Mouse (Mus musculus) layer of hippocampus, adult 18-20 months (tissue): ENCODE results near the gene Traf1. TPM values are rescaled to one million over a fixed set of nuclear protein-coding genes. Genes with fewer than 3 reads are reported as not detected.

Source experiments
- DNase-seq, 2 experiments: peaks; one replicate each; pipeline ENCODE4 v3.0.0; 2022; ENCODE audit warnings: low spot score in 2 of 2
- long read RNA-seq: library from polyadenylated mRNA; stranded (forward); transcript quantifications from one replicate; pipeline ENCODE4 v2.0.0, GENCODE M21; 2021
- total RNA-seq, 2 experiments: library from RNA; stranded (reverse); gene quantifications; 2 replicates each; pipeline ENCODE4 v1.2.3; 2021

Traf1 gene
- total RNA-seq: 1 to 10 TPM; 4.5 to 6.2 TPM
- long read RNA-seq, partial matches to known transcripts: 0 of 1 reads
- long read RNA-seq, other reads (novel, unspliced or antisense): 1 of 1 reads

DNA sequence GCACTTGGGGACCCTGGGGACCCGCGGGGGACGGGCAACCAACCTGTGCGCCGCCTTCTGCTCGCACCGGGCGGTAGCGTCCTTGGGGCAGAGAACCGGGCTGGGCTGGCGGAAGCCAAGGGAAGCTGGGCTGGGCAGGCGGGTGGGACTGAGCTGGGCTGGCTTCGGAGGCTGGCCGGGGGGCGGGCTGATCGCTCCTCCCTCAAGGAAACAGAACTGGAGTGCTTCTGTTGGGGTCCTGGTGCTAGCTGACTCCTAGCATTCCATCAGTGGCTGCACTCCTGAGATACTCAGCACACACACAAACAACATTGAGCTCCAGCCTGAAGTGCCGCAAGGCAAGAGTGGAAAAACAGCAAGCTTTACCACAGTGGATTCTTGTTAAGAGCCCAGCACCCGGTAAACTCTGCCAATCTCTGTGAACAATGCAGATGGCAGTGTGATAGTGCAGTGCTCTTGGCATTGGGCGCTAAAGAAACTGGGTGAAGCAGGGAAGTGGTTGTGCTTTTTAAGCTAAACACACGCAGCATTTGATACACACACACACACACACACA lies at the start of gene Traf1:
Traf1 (minus strand) TSS at position 292 of the 556 bp plus-strand sequence.
- DNase-seq: no peak

GRCm38 (mm10) chr2:34998956-34999355 lies 37.4 kb upstream of the Traf1 start:
- DNase-seq: peak; percentile 2 to 20

GRCm38 (mm10) chr2:34996506-34996905 lies 34.9 kb upstream of the Traf1 start:
- no peak for DNase-seq

GRCm38 (mm10) chr2:34993696-34994356 lies 32.3 kb upstream of the Traf1 start:
- DNase-seq: no peak

DNA sequence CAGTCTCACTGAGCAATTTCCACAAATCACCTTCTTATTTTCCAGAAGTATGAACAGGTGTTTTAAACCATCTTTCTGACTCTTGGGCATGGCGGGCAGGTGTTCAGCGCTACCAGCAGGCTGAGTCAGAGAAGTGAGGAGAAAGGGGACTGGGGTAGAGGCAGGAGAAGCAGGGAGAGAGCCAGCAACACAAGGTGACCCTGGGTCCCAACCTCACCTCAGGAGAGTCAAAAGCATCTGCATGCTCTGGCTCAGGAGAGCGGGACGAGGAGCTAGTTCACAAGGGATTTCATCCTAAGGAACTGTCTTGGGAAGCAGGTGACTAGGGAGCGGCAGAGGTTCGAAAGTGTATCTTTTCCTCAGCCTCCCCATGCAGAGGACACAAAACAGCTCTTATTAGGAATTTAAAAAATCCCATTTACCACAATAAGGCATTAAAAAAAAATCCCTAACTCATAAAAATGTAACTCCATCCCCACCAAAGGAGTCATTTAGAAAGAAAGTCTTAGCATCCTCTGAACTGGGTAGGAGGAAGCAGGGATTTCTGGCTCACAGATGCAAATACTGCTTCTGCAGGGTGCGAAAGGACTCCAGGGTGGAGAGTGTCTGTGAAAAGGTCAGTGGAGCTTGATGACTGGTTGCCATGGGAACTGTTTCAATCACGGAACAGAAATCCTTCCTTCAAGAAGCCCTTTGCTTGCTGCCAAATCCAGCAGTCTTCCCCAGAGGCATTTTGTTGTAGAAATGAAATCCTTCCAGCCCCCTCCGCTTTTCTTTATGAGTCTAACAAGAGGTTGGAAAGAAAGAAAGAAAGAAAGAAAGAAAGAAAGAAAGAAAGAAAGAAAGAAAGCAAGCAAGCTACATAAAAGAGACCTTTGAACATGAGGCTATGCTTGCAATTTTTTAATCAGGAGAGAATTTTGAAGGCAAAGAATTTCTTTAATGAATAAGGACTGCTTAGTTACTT lies 31.4 kb upstream of the Traf1 start:
- peak; percentile 21 to 58 for DNase-seq

DNA sequence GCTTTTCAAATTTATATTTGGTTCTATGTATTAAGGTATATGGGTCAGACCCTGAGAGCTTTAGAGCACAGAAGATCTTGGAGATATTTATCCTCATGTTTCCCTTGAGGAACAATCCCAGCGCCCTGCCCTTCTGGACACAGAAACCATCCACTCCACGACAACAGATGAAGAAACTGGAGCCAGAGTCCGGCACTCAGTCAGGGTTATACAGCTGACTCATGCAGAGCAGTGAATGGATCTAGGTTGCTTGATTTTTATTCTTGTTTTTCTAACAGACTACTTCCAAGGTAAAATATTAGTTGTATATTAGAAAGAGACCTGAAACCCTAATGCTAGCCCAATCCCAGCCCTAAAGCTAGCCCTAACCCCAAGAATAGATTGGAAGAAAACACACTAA lies 30.4 kb upstream of the Traf1 start:
- DNase-seq: no peak

GRCm38 (mm10) chr2:34989749-34990148 lies 28.2 kb upstream of the Traf1 start:
- DNase-seq: no peak

DNA sequence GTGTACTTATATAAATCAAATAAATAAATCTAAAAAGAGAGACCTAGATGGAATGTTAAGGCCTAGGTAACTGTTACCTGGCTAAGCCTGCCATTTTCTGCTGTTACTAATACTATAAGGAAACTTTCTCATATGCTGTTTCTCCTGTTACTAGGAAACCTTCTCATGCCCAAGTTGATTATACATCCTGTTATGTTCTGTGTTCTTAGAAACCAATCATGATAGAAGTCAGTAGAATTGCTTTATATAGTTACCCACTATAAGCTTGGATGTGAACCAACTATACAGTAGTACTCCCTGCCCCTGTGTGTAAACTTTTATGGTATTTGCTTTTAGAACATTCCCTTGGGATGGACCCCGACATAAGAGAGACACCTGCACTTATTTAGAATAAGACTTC lies 26.0 kb upstream of the Traf1 start:
- no peak for DNase-seq

- DNase-seq: no peak
Observed at GRCm38 (mm10) chr2:34984885-34985284, 23.3 kb upstream of the Traf1 start.

DNA sequence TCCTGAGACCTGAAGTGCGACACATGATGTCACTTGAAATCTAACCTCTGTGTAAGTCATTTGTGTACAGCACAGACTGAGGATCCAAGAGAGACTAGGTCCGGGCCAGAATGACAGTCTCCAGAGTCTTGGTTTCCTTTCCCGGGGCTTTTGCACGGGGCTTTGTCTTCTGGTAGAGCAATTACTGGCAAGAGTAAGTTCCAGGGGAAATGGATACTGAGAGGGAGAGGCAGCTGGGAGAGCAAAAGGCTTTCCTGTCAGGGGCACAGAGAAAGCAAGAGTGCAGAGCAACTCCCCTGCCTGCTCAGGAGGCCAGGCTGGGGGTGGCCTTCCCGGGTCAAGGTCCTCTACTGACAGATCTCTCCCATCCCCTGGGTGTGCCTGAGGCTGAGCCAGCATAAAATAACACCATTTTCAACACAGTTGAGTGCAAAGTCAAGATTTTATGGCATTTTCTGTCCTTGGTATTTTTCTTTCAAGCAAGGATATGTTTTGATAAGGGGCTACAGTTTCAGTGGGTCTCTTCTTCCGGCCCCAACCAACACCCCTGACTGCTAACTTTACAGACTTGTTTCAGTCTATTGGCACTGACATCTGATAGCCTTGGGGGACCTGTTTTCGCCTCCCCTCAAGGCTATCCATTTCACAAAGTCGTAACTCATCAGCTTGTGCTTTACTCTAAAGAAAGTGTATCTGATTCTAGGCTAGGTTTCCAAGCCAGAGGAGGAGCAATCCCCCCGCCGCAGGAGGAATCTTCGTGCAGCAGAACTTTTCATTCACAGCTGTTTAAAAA lies 21.5 kb upstream of the Traf1 start:
- no peak for DNase-seq

- DNase-seq: no peak
Observed at GRCm38 (mm10) chr2:34982096-34982724, 20.6 kb upstream of the Traf1 start.

GRCm38 (mm10) chr2:34979459-34980011 lies 18.0 kb upstream of the Traf1 start:
- no peak for DNase-seq

GRCm38 (mm10) chr2:34978226-34978625 lies 16.7 kb upstream of the Traf1 start:
- DNase-seq: no peak

DNA sequence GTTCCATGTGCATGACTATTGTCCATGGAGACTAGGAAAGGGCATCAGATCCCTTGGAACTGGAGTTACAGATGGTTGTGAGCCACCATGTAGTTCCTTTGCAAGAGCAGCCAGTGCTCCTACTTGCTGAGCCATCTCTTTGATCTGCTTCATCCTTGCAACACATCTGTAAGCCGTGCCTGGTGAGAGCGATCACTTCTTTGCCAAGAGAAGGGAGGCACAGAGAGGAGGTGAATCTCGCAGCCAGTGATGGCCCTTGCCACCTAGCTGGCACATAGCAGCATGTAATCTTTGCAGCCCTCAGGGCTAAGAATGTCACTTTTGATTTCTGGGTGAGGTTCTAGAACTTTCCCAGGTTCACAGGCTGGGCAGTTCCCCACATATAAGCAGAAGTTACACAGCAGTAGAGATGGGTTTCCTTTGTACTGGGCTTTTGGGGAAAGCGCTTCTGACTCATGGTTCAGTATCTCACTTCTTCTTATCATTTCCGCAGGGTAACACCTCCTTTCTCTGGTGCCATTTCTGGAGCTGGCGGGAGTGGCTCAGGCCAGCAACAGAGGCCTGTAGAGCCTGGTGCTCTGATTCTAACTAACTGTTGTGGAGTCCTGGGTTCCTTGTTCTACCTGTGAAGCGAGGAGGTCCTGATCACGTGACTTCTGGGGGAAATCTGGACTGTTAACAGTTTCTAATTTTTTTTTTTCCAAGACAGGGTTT lies 15.5 kb upstream of the Traf1 start:
- DNase-seq: no peak

- DNase-seq: no peak
Observed at GRCm38 (mm10) chr2:34976447-34976846, 14.9 kb upstream of the Traf1 start.

DNA sequence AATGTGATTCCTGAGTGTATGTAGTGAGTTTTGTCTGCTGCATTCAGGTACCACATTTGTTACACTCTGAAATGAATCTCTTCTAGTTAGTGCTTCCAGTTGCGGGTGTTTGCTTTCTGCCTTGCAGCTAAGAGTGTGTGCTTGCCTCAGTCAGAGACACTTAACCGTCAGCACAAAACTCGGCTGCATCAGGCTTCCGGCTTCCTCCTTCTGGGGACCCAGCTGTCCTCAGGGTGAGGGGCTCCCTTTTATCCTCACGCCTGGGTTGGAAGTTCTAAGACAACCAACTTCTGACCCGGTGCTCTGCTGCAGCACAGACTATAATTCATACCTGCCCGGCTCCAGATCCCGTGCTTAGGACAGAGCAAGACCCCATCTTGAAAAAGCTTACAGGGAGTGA lies 11.5 kb upstream of the Traf1 start:
- DNase-seq: no peak

DNA sequence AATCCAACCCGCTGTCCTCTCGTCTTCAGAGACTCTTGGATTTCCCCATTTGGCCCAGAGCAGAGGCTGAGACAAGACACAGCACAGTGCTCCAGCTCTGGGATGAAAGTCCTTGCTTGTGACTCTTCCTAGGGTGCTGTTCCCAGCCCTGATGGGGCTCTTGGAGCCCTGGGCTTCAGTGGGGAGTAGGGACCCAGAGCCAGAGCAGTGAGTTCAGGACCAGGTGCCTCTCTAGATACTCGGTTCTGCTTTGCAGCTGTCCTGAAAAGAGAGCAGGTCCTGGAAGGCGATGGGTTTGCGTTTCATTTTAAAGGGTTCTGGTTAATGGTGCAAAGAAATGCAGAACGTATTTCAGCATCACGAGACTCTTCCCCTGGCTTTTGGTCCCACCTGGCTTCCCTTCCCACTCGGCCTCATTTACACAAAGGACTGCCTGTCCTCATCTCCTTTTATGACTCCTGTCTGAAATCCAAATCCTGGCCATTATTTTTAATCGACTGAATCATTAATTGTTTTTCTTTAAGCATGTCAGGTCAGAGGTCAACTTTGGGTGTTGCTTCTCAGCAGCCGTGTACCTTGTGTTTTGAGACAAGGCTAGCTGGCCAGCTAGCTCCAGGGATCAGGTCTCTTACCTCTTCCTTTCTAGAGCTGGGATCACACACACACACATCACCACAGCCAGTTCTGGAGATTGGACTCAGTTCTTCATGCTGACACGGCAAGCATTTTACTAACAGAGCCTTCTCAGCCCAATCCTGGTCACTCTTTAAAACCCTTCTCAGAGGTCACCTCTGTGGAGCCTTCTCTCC lies 9.7 kb upstream of the Traf1 start:
- no peak for DNase-seq

- DNase-seq: peak in 1 of 2 experiments; percentile 52
Observed at GRCm38 (mm10) chr2:34970092-34970750, 8.6 kb upstream of the Traf1 start.
